Mouse (Mus musculus) cerebellum, adult 2 months (tissue): ENCODE data around the gene Fam234b.

ENCODE experiments used
- CTCF ChIP-seq: fragments of 200-500 bp; IDR thresholded peaks from 2 replicates; pipeline ENCODE4 v1.5.1; 2011; ENCODE audit warnings: low read depth, mild to moderate bottlenecking, control low read depth, low read length, moderate library complexity, borderline replicate concordance; ENCODE audit not compliant: insufficient read depth
- POLR2A ChIP-seq: fragments of 200-500 bp; IDR thresholded peaks from 2 replicates; pipeline ENCODE4 v1.6.1; 2011; ENCODE audit warnings: low read length, control low read depth, borderline replicate concordance; ENCODE audit not compliant: insufficient read depth

DNA sequence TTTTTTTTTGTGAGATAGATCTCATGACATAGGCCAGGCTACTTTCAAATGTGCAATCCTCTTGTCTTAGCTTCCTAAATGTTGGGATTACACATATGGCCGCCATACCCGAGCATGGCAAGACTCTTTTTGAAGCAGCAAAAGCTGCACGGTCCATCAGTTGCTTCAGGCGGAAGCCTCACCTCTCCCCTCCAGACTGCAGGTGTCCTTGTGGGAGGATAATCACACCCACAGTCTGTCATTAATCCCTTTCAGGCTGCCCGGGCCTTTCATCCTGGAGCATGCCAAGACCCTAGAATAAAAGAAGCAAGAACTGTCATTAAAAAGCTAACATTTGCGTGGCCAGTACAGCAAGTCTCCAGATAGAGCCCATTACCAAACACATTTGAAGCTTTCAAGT is 71.8 kb downstream of the Fam234b start:
- TF ChIP-seq POLR2A, result no peak
- TF ChIP-seq CTCF, result no peak
